11 mouse cellular contexts compared by ENCODE assay signal in genomic region chr10:128380565-128380964, GRCm38 (mm10). TPM values are rescaled to one million over a fixed set of nuclear protein-coding genes. Genes with fewer than 3 reads are reported as not detected.
A peak's percentile ranks its signal among the peaks of the same experiment; 100 is the strongest.
DNase-seq lines count a peak whose midpoint lies in the region; ATAC-seq and TF ChIP-seq lines count a peak whose summit lies in the region.
"Had no signal": no experiment of that assay in that cellular context is flagged by ENCODE, and none has a peak within 500 bp of the region (broad histone marks: within the 10 kb centered on the region; RNA-seq: fewer than 3 reads in every experiment).

No protein-coding gene starts in this region.

- no peaks in the 10 kb centered on the region for H3K27me3 ChIP-seq in stomach, postnatal 0 days (ENCODE audit: control insufficient read depth, insufficient read depth, low read length)
- H3K27me3 ChIP-seq: embryonic facial prominence, embryonic 13.5 days had no signal

- TF ChIP-seq CTCF in stomach, postnatal 0 days (IDR thresholded peaks at IDR 0.05; ENCODE audit: low read depth) = no peak

- intact Hi-C loops in left cerebral cortex, postnatal 14 days (cut with DNase I) = no loop called here

- peaks cover 3% of the 10 kb centered on the region; the same call in 1 of the 2 replicates for H3K4me1 ChIP-seq in stomach, postnatal 0 days (replicated peaks; ENCODE audit: control insufficient read depth, insufficient read depth)

- peaks cover 34% of the 10 kb centered on the region for H3K36me3 ChIP-seq in stomach, postnatal 0 days (ENCODE audit: control insufficient read depth, insufficient read depth, low read length)

- no peak for ATAC-seq in stomach, postnatal 0 days (ENCODE audit: low FRiP score, low TSS enrichment)

- no peak overlapping the region for H3K4me2 ChIP-seq in stomach, postnatal 0 days (replicated peaks; ENCODE audit: low read depth)
- H3K4me2 ChIP-seq: embryonic facial prominence, embryonic 13.5 days had no signal

- H3K27ac ChIP-seq in stomach, postnatal 0 days (replicated peaks) = no peak overlapping the region
- H3K27ac ChIP-seq: embryonic facial prominence, embryonic 13.5 days had no signal

- WGBS in stomach, postnatal 0 days = 89% methylated on average over 5 of the region's 5 CpGs

- no peak for TF ChIP-seq EP300 in stomach, postnatal 0 days (optimal IDR thresholded peaks at IDR 0.05)

- no peaks in the 10 kb centered on the region for H3K9me3 ChIP-seq in stomach, postnatal 0 days (ENCODE audit: control insufficient read depth, low read length)
- H3K9me3 ChIP-seq: embryonic facial prominence, embryonic 13.5 days had no signal

- H3K4me3 ChIP-seq in stomach, postnatal 0 days (ENCODE audit: low read depth, low read length) = no peak overlapping the region
- H3K4me3 ChIP-seq: embryonic facial prominence, embryonic 13.5 days had no signal

- DNase-seq in cerebellum, adult 11-12 months = peak; percentile 12
- no peak for DNase-seq in cerebellum, adult 8-10 months
- peak; percentile 57 for DNase-seq in thymus, postnatal 4 days
- DNase-seq in thymus, postnatal 10 days (ENCODE audit: low spot score in 2 of 2) = no peak
- peak; percentile 54 to 55 for DNase-seq in kidney, postnatal 25 days
- peak; percentile 68 for DNase-seq in stomach, postnatal 0 days (ENCODE audit: low spot score)
- DNase-seq in layer of hippocampus, adult 9-10 months (ENCODE audit: low spot score) = no peak
- no peak for DNase-seq in left cerebral cortex, postnatal 14 days (ENCODE audit: low spot score in 2 of 2)
- DNase-seq: cerebellum, adult 2 months had no signal

- H3K9ac ChIP-seq in stomach, postnatal 0 days (ENCODE audit: low read length) = no peak overlapping the region
- H3K9ac ChIP-seq: embryonic facial prominence, embryonic 13.5 days had no signal

RNA-seq across cellular contexts. Expression of gene Ankrd52, which starts 3.6 kb away (rescaled TPM):
- 2.9 and 4.3 TPM in 2 replicates for polyA plus RNA-seq in stomach, postnatal 0 days (2015; fragmentation: Nextera tagmentation; extraction: Ambion mirVana)
- 10 to 100 TPM; 80.3 to 84.3 TPM for total RNA-seq in left cerebral cortex, postnatal 14 days (2021)

RNA-seq across cellular contexts. Expression of gene Coq10a, which starts 11.8 kb away (rescaled TPM):
- polyA plus RNA-seq in stomach, postnatal 0 days (2015; fragmentation: Nextera tagmentation; extraction: Ambion mirVana) = 12.9 and 13.8 TPM in 2 replicates
- total RNA-seq in left cerebral cortex, postnatal 14 days (2021) = 10 to 100 TPM; 72.0 to 74.4 TPM

RNA-seq across cellular contexts. Expression of gene Slc39a5, which starts 20.5 kb away (rescaled TPM):
- 0.75 and 0.76 TPM in 2 replicates for polyA plus RNA-seq in stomach, postnatal 0 days (2015; fragmentation: Nextera tagmentation; extraction: Ambion mirVana)
- total RNA-seq in left cerebral cortex, postnatal 14 days (2021) = 1 to 10 TPM in 1 of 2 experiments, not detected in 1; 1.0 TPM
- polyA plus RNA-seq: cerebellum, adult 2 months; heart, embryonic 14.5 days had no signal

RNA-seq across cellular contexts. Expression of gene Nabp2, which starts 30.7 kb away (rescaled TPM):
- polyA plus RNA-seq in stomach, postnatal 0 days (2015; fragmentation: Nextera tagmentation; extraction: Ambion mirVana) = 53.5 and 54.4 TPM in 2 replicates
- total RNA-seq in left cerebral cortex, postnatal 14 days (2021) = 10 to 100 TPM; 88.3 to 92.5 TPM

RNA-seq across cellular contexts. Expression of gene Rnf41, which starts 30.9 kb away (rescaled TPM):
- 18.9 and 20.1 TPM in 2 replicates for polyA plus RNA-seq in stomach, postnatal 0 days (2015; fragmentation: Nextera tagmentation; extraction: Ambion mirVana)
- total RNA-seq in left cerebral cortex, postnatal 14 days (2021) = 10 to 100 TPM; 75.0 to 77.2 TPM

Comparison
In these comparisons a context has a peak if more than half of its experiments do, and no peak if none do; other contexts are left out.
1. DNase-seq: peak in cerebellum, adult 11-12 months (single experiment), thymus, postnatal 4 days (single experiment), kidney, postnatal 25 days (2 of 2) and stomach, postnatal 0 days (single experiment); none in cerebellum, adult 8-10 months (single experiment), thymus, postnatal 10 days (0 of 2), layer of hippocampus, adult 9-10 months (single experiment) and left cerebral cortex, postnatal 14 days (0 of 2).